Mouse (Mus musculus) CH12.LX (cell line): ENCODE measurements around the gene Eif3l.

Source experiments
- CHD2 ChIP-seq: IDR thresholded peaks from 2 replicates; pipeline ENCODE4 v1.6.1; 2011; ENCODE audit warnings: low read length, improper control_type of control experiment
- CTCF ChIP-seq, 2 experiments: IDR thresholded peaks in 1 of 2; conservative IDR thresholded peaks in 1 of 2; 2 replicates each; pipeline ENCODE4 v1.5.1; 2011 to 2012; ENCODE audit warnings: low read depth in 2 of 2, low read length in 2 of 2, improper control_type of control experiment in 1 of 2, inconsistent platforms in 1 of 2, mild to moderate bottlenecking in 1 of 2, moderate library complexity in 1 of 2
- E2F4 ChIP-seq: IDR thresholded peaks from 2 replicates; pipeline ENCODE4 v1.6.1; 2011; ENCODE audit warnings: low read depth, low read length, improper control_type of control experiment; ENCODE audit not compliant: insufficient replicate concordance
- JUND ChIP-seq: conservative IDR thresholded peaks from 2 replicates; pipeline ENCODE4 v1.6.1; 2011; ENCODE audit warnings: low read depth, low read length, improper control_type of control experiment
- KAT2A ChIP-seq: IDR thresholded peaks from 2 replicates; pipeline ENCODE4 v1.6.1; 2012; ENCODE audit warnings: low read length, improper control_type of control experiment, inconsistent platforms; ENCODE audit not compliant: insufficient replicate concordance
- MEF2A ChIP-seq: IDR thresholded peaks from 2 replicates; pipeline ENCODE4 v1.6.1; 2014; ENCODE audit warnings: low read depth, mild to moderate bottlenecking, inconsistent platforms, low read length, improper control_type of control experiment, borderline replicate concordance
- POLR2A ChIP-seq: IDR thresholded peaks from 2 replicates; pipeline ENCODE4 v1.6.1; 2011; ENCODE audit warnings: low read depth, mild to moderate bottlenecking, improper control_type of control experiment, low read length
- RAD21 ChIP-seq: IDR thresholded peaks from 2 replicates; pipeline ENCODE4 v1.6.1; 2011; ENCODE audit warnings: low read depth, mild to moderate bottlenecking, low read length, improper control_type of control experiment, moderate library complexity
- SIN3A ChIP-seq: IDR thresholded peaks from 2 replicates; pipeline ENCODE4 v1.6.1; 2012; ENCODE audit warnings: low read length, improper control_type of control experiment, inconsistent platforms
- TBP ChIP-seq: conservative IDR thresholded peaks from 2 replicates; pipeline ENCODE4 v1.6.1; 2011; ENCODE audit warnings: low read depth, low read length, improper control_type of control experiment
- USF1 ChIP-seq: IDR thresholded peaks from 2 replicates; pipeline ENCODE4 v1.6.1; 2014; ENCODE audit warnings: low read depth, mild to moderate bottlenecking, inconsistent platforms, low read length, improper control_type of control experiment
- USF2 ChIP-seq: conservative IDR thresholded peaks from 2 replicates; pipeline ENCODE4 v1.6.1; 2011; ENCODE audit warnings: low read depth, low read length, improper control_type of control experiment
- ZNF384 ChIP-seq: IDR thresholded peaks from 2 replicates; pipeline ENCODE4 v1.6.1; 2012; ENCODE audit warnings: low read depth, low read length, improper control_type of control experiment, inconsistent platforms

DNA sequence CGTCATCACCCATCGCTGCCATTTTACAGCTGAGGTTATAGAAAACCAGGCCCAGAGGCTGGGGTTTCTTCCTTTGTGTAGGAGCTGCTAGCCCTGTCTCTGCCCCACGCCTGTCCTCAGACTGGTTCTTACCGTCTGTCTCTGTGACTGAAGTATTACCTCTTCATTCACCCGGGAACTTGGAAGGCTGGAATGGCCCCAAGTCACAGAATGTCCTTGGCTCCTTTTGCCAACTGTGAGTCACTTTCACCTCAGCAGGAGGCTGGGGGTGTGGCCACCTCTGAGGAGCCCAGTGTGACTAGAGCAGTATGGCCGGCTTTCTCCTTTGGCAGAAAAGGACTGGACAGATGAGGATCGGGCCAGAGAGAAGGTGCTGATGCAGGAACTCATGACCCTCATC, 56.5 kb downstream of the Eif3l start:
- TF ChIP-seq CTCF (conservative IDR thresholded peaks at IDR 0.05 in 1 of 2, IDR thresholded peaks at IDR 0.05 in 1 of 2; ENCODE audit: low read depth in 2 of 2, low read length in 2 of 2) = no peak
- no peak for TF ChIP-seq MEF2A
- no peak for TF ChIP-seq CHD2
- TF ChIP-seq POLR2A = no peak
- no peak for TF ChIP-seq ZNF384
- TF ChIP-seq USF1 = no peak
- TF ChIP-seq USF2 = no peak
- no peak for TF ChIP-seq SIN3A
- no peak for TF ChIP-seq E2F4
- no peak for TF ChIP-seq KAT2A
- no peak for TF ChIP-seq TBP
- TF ChIP-seq JUND = no peak
- TF ChIP-seq RAD21 = no peak
